Mouse (Mus musculus) ES-CJ7 (cell line): ENCODE measurements around the gene Uba52.

Experiments
- DNase-seq: peaks from one replicate; pipeline ENCODE4 v3.0.0; 2011; ENCODE audit warnings: low read depth, low spot score

The Uba52 gene

DNA sequence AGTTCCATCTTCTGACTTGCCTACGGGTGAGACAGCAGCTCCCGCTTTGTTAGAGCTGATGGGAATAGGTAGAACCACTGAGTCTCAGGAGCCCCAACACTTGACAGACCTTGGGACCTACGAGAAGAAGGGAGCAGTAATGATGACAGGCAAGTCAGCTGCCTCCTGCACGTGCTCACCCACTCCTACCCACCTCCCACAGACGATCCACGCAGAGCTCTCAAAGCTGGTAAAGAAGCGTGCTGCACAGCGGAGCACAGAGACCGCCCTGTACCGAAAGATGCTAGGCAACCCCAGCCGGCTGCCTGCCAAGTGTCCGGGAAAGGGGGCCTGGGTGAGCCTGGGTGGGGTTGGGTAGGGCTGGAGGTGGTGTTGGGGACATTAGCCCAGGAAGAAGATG lies 23.7 kb upstream of the Uba52 start:
- DNase-seq, result no peak

DNA sequence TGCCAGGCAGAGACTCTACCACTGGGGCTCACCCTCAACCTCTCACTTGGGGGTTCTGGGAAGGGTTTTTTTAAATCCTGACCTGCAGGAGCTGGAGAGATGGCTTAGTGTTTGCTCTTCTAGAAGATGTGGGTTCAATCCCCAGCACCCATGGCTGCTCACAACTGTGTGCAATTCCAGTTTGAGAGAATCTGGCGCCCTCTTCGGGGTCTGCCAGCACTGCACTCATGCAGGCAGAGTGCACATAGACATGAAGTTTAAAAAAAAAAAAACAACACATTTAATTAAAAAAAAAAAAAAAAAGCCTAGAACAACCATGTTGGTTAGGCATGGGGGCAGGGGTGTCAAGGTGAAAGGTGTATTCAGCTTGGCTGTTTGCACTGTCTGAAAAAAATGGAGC lies 19.7 kb upstream of the Uba52 start:
- no peak for DNase-seq

DNA sequence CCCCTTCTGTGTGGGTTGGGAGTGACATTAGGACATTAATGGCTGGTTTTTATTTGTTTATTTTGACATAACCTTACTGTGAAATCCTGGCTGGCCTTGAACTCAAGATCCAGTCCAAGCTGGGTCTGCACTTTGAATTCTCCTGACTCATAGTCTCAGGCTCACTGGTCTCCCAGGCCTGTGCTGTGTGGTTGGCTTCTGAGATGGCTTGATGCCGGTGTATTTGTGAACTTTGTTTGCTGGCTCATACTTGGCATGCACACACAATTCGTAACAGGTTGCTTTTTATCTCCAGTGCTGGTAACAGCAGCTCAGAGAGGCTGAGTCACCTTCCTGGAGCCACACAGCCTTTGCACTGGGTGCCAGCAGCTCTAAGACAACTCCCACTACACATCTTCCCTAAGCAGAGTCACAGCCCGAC lies 19.1 kb upstream of the Uba52 start:
- DNase-seq, result no peak

DNA sequence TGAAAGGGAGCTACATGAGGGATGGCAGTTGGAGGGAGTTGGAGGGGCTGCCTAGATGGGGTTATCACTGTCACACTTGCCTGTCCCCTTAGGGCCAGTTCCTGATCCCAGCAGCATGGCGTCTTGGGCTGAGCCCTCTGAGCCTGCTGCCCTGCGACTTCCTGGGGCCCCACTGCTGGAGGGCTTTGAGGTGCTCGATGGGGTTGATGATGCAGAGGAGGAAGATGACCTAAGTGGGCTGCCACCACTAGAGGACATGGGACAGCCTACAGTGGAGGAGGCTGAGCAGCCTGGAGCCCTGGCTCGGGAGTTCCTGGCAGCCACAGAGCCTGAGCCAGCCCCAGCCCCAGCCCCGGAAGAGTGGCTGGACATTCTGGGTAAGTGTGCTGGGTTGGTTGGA lies 18.7 kb upstream of the Uba52 start:
- no peak for DNase-seq

DNA sequence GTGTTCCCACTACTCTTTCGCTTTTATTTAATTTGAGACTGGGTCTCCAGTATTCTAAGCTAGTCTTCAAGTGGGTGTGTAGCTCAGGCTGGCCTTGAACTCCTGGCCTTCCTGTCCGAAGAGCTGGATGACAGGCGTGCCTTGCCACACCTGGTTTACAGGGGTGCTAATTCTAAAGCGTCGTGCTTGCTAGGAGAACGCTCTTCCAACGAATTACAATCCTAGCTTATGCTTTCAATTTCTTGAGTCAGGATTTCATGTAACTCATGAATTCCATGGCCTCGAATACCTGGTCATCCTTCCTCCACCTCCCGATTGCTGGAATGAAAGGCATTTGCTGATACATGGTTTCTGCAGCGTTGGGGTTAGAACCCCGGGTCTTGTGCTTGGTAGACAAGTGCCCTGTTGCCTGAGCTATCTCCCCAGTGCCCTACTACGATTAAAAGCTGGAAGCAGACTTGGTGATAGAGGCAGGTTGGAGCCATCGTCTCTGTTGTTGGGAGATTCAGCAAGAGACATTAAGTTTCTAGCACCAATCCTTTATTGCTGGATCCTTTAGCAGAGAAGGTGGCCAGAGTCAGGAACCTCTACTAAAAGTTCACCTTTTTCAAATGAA lies 17.7 kb upstream of the Uba52 start:
- no peak for DNase-seq

DNA sequence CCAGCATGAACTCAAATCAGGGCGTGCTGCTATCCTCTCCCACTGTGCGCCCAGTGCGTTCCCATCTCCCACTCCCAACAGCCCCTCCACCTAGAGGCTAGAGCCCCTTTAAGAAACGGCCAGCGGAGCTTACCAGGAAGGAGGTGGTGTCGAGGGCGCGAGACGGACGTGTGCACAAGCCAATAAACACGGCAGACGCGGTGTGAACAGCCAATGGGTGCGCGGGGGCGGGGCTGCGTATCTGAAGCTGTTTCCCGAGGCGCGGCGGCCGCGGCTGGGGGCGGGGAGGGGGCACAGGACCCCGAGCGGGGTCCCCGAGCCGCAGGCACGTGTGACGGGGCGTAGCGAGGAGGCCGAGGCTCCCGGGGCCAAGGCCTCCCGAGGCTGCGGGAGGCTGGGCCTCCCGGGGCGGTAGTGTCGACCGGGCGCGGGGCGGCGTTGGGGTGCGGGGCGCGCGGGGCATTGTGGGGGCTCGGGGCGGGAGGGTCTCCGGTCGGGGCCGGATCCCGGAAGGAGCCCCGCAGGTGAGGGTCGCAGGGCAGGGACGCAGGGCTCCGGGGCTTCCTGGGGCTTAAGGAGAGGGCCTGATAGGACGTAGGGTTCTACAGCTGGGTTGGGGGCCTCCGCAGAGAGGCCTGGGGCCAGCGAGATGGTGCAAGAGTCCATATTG lies 17.0 kb upstream of the Uba52 start, which contains the start of the genes Fkbp8 and Kxd1:
TSS of gene Fkbp8 (plus strand) at position 213 of the 670 bp plus-strand sequence.
TSS of gene Kxd1 (minus strand) at position 445 of the 670 bp plus-strand sequence.
- peak; percentile 99 for DNase-seq

DNA sequence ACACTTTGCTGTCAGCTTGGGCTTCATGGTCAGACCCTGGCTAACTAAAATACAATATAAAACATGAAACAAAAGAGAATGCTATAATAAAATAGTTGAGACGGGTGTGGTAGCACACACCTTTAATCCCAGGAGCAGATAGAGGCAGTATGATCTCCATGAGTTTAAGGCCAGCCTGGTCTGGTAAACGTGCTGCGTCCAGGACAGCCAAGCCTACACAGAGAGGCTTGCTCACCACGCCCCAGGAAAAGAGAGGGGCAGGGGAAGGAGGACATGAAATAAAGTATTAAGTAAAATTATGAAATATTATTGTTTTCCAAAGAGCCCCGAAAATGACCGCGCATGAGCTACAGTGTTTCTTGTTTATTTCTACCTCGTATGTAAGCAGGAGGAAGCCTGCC lies 16.5 kb upstream of the Uba52 start:
- no peak for DNase-seq

DNA sequence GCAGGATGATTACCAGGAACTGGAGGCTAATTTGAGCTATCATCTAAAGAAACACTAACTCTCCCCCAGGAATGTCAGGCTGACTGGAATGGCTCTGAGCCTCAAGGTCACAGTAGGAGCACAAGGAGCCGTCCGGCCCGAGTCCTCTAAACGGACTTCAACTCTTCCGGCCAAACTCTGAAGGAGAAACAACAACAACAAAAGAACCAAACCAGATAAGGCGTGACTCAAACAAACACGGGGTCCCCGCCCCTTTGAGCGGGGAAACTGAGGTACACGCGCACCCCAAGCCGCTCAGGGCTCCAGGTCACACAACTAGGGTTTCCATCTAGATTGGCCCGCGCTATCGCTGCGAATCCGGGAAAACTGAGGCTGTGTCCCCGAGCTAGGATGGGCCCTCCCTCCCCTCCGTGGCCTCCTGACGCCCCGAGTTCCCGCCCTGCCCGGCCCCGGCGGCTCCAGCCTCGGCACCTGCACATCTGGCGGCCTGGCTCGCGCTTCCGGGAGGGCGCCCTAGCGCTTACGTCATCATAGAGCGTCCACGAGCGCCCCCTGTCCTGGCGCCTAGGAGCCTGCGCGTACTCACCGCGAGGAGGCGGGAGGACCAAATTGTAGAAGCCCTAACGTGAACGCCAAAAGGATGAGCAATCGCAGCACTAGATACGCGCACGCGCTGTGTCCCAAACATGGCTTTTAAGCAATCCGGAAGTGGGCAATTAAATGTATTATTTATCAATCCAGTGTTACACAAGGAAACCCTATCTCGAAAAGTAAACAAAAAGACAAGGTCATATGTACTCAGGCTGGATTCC lies 12.2 kb upstream of the Uba52 start:
- peak; percentile 100 for DNase-seq

DNA sequence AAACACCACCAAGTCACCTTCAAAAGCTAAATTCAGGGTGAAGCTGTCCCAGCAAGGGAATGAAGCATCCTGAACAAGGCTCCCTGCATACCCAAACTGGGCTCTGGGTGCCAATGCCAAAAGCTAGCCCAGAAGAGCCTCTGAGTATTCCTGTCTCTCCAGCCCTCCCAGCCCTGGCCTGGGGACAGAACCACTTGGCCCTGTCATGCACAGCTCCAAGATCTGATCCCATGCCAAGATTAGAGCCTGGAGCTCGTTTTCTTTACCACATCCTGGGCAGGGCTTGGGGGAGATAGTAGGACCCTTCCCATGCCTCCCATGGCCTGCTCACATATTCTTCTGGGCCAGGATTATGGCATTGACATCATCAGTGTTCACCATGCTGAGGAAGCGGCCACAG lies 9.0 kb upstream of the Uba52 start:
- DNase-seq, result no peak

DNA sequence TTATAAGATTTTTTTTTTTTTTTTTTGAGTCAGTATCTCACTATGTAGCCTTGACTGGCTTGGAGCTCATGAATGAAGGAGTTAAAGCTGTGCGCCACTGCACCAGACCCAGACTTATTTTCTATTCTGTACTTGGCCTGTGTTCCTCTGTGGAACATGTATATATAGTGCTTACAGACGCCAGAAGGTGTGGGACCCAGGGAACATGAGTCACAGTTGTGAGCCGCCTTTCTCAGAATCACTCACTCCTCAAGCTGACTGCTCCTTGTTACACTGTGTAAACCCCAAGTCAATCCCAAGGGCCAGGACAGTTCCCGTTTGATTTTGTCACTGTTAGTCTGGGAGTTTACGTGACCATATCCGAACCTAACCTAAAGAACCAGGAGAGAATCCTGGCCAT lies 8.4 kb upstream of the Uba52 start:
- no peak for DNase-seq

DNA sequence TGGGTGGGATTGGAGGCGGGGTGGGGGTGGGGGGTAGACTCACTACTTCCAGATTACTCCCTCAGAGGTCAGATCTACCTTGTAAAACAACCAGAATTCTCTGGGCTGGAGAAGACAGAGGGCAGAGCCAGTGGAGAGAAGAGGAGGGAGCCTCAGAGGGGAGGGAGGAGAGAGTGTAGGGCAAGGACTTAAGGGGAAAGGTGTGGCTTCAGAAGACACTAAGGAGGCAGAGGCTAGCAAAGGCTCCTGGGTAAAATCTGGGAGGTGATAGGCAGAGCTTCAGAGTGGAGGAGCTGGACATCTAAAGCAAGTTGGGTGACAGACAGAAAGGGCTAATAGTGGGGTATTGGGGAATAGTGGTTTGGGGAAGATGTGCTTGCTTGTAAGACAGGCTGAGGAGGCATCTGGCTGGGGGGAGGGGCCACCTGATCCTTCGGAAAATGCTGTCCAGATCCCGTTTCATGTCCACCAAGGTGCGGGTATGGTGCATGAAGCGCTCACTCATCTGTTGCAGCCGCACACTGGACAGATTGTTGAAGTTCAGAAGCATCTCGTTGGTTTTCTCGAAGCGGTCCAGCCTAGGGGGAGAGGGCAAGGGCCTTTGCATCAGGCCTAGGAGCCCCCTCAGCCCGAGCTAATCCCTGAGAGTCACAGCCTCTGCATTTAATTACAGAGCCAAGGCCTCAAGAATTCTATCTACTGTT lies 7.5 kb upstream of the Uba52 start:
- peak; percentile 74 for DNase-seq

DNA sequence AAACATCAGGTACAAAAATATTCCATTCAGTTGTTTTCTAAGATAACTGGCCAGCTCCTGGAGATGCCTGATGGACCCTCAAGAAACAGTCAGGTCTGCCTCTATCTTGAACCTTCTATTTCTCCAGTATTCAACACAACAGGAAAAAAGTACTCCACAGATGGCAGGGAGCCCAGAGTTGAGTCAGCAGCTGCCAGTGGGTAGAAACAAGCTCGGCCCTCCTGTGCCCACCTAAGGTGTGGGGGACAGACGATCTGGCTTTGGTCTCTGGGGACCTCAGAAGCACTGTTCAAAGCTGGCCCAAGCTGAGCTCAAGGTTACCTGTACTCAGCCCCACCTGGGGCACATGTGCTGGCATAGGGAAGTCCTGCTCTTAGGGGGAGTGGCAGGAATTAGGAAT lies 2.8 kb upstream of the Uba52 start:
- DNase-seq, result no peak

DNA sequence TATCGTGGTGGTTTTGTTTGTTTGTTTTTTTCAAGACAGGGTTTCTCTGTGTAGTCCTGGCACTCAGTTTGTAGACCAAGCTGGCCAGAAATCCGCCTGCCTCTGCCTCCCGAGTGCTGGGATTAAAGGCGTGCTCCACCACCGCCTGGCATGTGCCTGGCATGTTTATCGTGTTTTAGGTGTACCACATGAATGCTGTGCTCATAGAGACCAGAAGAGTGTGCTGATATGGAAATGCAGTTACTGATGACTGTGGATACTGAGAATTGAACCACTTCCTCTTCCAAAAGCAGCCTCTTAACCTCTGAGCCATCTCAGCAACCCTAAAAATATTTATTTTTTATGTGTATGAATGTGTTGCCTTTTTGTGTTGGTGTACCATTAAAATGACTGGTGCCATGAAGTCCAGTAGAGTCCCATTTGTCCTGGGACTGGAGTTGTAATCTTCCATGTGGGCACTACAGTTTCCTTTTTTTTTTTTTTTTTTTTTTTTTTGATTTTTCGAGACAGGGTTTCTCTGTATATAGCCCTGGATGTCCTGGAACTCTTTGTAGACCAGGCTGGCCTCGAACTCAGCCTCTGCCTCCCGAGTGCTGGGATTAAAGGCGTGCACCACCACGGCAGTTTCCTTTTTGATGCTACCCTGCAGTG lies 1.8 kb upstream of the Uba52 start:
- DNase-seq, result no peak

DNA sequence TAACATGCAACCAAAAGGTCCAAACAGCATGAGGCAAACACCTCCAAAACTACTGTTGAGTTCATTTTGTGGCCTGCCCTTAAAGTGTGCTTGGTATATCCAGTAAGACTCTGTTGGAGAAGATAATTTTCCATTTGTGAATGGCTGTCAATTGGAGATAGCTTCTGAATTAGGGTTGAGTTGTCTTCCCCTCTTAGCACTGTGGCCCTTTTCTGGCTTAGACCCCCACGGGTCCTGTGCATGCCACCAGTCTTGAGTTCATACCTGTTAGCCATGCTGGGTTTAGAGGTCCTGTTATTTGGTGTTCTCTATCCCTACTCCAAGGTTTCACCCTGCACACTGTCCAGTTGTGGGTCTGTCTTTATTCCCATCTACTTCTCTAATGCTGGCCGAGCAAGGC lies 1.2 kb upstream of the Uba52 start:
- no peak for DNase-seq

DNA sequence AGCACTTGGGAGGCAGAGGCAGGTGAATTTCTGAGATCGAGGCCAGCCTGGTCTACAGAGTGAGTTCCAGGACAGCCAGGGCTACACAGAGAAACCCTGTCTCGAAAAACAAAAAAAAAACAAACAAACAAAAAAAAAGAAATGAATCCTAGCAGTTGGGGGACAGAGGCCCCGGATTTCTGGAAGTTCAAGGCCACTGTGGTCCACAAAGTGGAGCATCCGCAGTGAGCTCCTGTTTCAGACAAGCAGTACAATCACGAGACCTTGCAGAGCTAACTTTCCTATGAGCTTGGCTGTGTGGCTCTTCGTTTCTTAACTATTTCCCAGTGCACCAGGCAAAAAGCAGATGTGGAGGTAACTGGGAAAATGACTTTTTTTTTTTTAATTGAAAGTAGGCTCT lies 573 bp upstream of the Uba52 start:
- peak; percentile 58 for DNase-seq

DNA sequence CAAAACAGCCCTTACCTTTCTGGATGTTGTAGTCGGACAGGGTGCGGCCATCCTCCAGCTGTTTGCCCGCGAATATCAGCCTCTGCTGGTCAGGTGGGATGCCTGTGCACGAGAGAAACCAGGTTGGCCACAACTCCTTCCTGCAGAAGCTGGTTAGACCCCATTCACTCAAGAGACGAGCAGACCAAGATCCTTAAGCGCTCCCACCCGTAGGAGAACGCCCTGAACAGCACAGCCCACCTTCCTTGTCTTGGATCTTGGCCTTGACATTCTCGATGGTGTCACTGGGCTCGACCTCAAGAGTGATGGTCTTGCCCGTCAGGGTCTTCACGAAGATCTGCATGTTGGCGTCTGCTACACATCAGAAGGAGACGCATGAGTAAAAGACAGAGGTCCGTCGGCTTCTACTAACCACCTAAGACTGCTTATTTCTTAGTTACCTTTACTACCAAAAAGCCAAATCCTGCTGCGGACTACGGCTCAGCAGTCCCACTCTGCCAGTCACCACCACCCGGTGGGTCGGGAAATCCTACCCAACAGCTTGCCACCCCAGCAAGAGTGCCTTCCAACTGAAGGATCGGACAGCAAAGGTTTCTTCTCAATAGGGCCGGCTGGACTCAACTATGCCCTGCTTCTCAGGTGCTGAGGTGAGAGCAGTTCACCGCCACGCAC lies 1.2 kb downstream of the Uba52 start:
- DNase-seq, result no peak

DNA sequence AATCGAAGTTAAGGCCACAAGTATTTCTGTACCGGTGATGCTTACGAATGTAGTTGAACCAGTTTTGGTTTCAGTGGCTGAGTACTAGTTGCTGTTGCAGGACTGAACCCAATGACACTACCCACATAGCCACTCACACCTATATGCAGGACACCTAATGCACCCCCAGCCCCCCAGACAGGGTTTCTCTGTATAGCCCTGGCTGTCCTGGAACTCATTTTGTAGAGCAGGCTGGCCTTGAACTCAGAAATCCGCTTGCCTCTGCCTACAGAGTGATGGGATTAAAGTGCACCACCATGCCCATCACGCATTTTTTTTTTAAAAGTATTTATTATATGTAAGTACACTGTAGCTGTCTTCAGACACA lies 3.6 kb downstream of the Uba52 start:
- no peak for DNase-seq

DNA sequence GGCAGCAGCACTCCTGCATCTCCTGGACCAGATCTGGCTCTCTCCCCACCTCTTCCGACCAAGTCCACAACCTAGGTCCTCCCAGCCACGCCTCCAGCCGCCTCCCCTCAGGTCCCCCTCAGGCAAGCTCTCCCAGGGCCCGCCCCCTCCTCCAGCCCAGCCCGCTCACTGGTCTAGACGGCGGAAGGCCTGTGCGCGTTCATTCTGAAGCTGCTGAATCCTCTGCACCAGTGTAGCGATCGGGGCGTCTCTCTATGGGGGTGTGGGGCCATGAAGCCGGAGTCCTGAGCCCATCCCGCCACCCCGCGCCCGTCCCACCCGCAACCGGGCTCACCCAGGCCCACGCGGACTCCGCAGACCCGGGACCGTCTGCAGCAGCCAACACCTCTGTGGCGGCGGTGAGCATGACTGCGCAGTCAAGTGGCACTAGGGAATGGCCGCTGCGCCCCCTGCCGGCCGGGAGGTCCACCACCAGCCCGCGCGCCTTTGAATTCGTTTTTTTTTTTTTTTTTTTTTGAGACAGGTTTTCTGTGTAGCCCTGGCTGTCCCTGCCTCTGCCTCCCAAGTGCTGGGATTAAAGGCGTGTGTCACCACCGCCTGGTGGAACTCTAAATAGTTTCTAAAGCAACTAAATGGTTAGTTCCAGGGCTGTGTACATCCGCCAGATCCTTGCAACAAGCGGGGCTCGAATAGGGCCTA lies 4.1 kb downstream of the Uba52 start, which contains the start of gene Rex1bd:
TSS of gene Rex1bd (minus strand) at position 425 of the 699 bp plus-strand sequence.
- DNase-seq, result peak; percentile 99

DNA sequence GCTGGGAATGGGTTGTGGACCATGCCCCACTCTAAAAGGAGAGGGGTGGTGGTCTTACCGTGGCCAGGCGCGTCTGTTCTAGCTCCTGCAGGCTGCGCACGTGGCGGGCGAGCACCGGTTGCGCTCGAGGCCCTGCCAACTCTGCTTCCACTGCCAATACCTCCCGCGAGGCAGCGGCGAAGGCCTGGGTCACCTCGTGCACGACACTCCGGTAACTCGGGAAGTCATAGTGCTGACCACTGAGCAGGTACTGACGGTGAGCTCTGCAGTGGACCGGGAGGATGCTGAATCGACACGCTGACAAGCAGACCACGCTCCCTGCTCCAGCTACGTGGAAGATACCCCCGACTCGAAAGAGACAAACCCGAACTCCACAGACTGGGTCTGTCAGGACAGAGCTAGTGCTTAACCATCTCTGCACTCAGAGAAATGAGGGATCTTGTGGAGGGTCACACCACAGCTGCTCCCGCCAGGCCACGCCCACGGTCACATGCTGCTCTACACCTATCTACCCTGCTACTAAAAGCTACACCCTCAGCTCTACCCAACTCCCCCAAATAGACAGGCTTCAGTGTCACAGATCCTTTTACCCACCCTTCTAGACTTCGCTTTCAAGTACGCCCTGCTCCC lies 4.8 kb downstream of the Uba52 start:
- DNase-seq, result no peak

DNA sequence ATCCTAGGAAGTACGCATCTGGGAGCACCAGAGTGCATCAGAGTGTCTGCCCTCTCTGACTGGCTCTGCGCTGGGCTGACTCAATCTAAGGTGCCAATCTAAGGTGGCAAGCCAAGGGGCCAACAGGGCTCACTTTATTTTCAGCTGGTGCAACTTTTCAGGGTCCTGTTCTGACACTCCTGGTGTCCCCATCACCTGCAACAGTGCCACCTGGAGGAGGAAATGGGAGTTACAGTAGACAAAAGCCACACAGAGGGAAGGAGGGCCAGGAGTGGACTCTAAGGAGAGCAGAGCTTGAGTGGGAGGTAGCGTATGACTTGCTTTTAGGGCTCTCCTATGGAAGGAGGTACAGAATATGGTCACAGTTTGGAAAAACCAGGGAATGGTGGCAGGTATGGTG lies 5.8 kb downstream of the Uba52 start:
- DNase-seq, result peak; percentile 82
